Mouse (Mus musculus): ENCODE data around the gene Calr.
"Not testable (repeated sequence)": the region's sequence is repeated elsewhere in the genome, so short reads cannot be mapped to it uniquely, and the experiment has no call there.

The Calr gene

GRCm38 (mm10) chr8:84844397-84845070 lies 2.2 kb downstream of the Calr start:
- DNase-seq (ENCODE audit: low read depth, low spot score): no peak

- no peak for DNase-seq (ENCODE audit: low read depth, low spot score)
Measured at GRCm38 (mm10) chr8:84841514-84841913, 5.2 kb downstream of the Calr start.

DNA sequence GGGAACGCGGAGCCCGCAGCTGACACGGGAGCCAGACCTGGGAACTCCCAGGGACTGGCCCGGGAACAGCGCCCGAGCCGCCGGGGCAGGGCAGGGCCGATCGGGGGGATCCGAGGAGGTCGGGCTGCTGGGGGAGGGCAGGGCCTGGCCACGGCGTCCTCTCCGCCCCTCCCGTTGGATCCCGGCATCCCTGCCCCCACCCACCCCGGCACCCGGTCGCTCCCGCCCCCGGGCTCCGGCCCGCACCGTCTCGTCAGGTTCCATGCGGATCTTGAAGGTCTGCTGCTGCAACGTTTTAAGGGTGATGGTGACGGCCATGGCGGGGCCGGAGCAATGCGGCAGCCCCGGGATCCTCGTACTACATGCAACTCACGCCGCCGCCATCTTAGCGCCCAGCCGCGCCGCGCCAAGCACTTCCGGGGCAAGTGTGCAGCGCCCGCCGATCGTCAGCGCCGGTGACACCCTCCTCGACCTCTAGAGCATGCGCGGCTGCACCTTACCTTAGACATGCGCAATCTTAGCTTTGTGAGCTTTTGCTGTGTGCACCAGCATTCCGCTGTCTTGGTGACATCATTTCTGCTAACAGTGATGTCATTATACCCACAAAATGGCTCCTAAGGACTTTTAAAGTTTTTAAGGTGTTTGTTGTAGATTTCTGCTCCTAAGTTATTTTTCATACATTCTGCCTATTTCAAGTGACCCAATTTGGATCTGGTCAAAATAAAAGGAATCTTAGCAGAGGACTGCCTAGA lies 6.3 kb downstream of the Calr start, which contains the start of gene Rad23a:
TSS of gene Rad23a (minus strand) at position 418 of the 752 bp plus-strand sequence.
- peak; percentile 91 for DNase-seq (ENCODE audit: low read depth, low spot score)

- DNase-seq (ENCODE audit: low read depth, low spot score): no peak
Measured at GRCm38 (mm10) chr8:84839875-84840247, 6.9 kb downstream of the Calr start.

GRCm38 (mm10) chr8:84839411-84839810 lies 7.3 kb downstream of the Calr start:
- no peak for DNase-seq (ENCODE audit: low read depth, low spot score)

GRCm38 (mm10) chr8:84838513-84838912 lies 8.2 kb downstream of the Calr start:
- DNase-seq (ENCODE audit: low read depth, low spot score): no peak

GRCm38 (mm10) chr8:84837912-84838470 lies 8.7 kb downstream of the Calr start:
- no peak for DNase-seq (ENCODE audit: low read depth, low spot score)

- DNase-seq (ENCODE audit: low read depth, low spot score): peak; percentile 50
Measured at GRCm38 (mm10) chr8:84837149-84837911, 9.4 kb downstream of the Calr start.

- DNase-seq (ENCODE audit: low read depth, low spot score): no peak
Measured at GRCm38 (mm10) chr8:84834866-84835855, 11.6 kb downstream of the Calr start.

- DNase-seq (ENCODE audit: low read depth, low spot score): no peak
Measured at GRCm38 (mm10) chr8:84834002-84834865, 12.5 kb downstream of the Calr start.

DNA sequence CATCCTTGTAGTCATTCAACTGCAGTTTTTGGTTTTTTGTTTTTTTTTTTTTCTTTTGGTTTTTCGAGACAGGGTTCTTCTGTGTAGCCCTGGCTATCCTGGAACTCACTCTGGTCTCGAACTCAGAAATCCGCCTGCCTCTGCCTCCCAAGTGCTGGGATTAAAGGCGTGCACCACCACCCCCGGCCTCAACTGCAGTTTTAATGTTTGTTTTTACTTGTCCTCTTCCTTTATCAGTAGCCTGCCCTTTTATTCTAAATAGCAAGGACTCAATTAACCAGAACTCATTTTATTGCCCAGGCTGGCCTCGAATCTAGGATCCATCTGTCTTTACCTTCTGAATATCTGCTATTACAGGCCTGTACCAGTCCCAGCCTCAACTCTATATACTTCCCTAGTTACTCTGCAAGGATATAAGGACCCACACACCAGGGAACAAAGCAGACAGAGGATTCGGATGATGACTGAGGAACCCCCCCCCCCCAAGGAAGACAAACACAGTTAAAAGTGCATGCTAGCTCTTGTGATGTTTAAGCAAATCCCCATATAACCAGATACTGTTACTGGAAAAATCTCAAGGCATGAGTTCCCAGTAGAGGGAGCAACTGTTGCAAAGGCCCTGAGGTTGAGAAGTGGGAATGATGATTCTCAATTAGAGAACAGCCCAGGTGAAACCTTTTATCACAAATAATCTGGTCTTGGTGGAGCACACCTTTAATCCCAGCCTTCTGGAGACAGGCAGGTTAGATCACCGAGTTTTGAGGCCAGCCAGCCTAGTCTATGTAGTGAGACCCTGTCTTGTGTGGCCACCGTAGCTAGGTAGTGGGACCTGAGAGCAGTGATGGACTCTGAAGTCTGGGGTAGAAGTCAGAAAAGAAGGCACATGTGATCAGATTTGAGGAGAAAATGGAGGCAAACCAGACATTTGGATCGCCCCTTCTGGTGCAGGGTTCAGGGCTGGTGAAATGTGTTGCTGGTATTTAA lies 13.7 kb downstream of the Calr start:
- no peak for DNase-seq (ENCODE audit: low read depth, low spot score)

DNA sequence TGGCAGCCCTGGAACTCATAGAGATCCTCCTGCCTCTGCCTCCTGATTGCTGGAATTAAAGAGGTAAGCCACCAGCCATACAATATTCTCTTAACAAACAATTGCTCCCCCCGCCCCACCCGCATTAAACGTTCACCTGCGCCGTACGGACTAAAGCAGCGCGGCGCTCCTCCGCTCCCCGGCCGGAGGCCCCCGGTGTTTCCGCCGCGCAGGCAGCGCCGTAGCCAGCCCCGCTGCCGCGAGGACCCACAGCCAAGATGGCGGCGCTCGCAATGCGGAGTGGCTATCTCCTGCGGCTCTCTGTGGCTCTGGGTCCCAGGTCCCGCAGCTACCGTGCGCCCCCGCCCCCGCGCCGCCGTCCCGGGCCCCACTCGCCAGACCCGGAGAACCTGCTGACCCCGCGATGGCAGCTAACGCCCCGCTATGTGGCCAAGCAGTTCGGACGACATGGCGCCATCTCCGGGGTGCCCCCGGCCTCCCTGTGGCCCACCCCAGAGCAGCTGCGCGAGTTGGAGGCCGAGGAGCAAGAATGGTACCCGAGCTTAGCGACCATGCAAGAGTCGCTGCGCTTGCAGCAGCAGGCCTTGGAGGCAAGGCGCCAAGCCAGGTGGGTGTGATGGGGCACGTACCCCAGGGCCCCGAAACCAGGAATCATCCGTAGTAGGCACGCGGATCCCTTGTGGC lies 14.6 kb downstream of the Calr start:
- no peak for DNase-seq (ENCODE audit: low read depth, low spot score)

GRCm38 (mm10) chr8:84831490-84831889 lies 15.2 kb downstream of the Calr start, which contains the start of gene Gadd45gip1:
Gene Gadd45gip1 (plus strand): TSS chr8:84831522.
- no peak for DNase-seq (ENCODE audit: low read depth, low spot score)

- DNase-seq (ENCODE audit: low read depth, low spot score): not testable (repeated sequence)
Measured at GRCm38 (mm10) chr8:84826518-84826917, 20.2 kb downstream of the Calr start.

GRCm38 (mm10) chr8:84825636-84826035 lies 21.1 kb downstream of the Calr start:
- no peak for DNase-seq (ENCODE audit: low read depth, low spot score)

DNA sequence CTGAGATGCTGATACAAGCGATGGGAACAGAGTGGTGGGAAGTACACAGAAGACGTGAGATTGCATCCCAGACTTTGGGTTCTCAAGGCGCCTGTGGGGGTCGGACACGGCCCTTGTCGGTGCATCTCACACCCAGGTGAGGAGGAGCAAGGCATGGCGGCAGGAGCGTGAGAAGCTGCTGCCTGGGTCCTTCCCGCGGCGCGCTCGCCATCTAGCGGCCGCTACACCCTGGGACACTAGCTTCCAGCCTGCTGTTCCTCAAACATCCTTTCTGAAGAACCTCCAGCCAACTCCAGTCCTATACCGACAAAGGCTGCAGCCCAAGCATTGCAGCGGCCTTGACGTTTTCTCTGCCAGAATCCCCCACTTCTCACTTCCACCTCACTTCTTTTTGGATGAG lies 23.1 kb downstream of the Calr start:
- no peak for DNase-seq (ENCODE audit: low read depth, low spot score)

DNA sequence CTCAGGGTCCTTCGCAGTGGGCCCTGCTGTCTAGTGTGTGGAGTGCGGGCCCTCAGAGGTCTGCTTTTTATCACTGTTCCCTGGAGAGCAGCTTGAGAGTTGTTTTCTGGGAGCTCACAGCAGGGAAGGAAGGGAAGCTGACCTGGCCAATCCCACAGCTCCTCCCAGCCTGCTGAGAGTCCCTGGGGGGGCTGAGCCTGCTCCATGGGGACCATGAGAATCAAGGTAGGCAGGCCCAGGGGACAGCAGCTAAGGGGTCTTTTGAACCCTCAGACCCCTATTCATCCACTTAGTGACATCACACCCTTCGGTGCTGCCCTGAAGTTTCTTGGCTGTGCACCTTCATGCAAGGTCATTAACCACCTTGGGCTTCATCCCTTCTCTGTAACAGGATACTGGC lies 24.0 kb downstream of the Calr start, which contains the start of gene Dand5:
TSS of gene Dand5 (minus strand) at position 101 of the 400 bp plus-strand sequence.
- no peak for DNase-seq (ENCODE audit: low read depth, low spot score)

GRCm38 (mm10) chr8:84816117-84816516 lies 30.6 kb downstream of the Calr start:
- DNase-seq (ENCODE audit: low read depth, low spot score): no peak
